Mouse (Mus musculus) forebrain, embryonic 11.5 days (tissue): ENCODE measurements at regions not wholly inside any gene's neighbourhood (a gene's known extent, or its start where the extent isn't known, plus 50 kb on each side); places are given as distances from the start of the nearest gene placed in this dataset.

Experiments used
- ATAC-seq: fragments of 200-750 bp; cut with Nextera tagmentation; replicated peaks from 2 replicates; pipeline ENCODE4 v1.8.0; 2017; ENCODE audit warnings: moderate TSS enrichment; ENCODE audit not compliant: low FRiP score
- DNase-seq: peaks from one replicate; pipeline ENCODE4 v3.0.0-alpha.2; 2017; ENCODE audit warnings: low spot score
- H3K27ac ChIP-seq: fragments of 300-500 bp; sonication (generic); 2 replicates; pipeline ENCODE4 v1.5.1; 2014; ENCODE audit warnings: low read depth, low read length
- H3K27me3 ChIP-seq: fragments of 300-500 bp; sonication (generic); 2 replicates; pipeline ENCODE4 v1.6.1; 2014; ENCODE audit warnings: mild to moderate bottlenecking, low read length, mixed read lengths; ENCODE audit not compliant: control insufficient read depth, insufficient read depth
- H3K36me3 ChIP-seq: fragments of 300-500 bp; sonication (generic); 2 replicates; pipeline ENCODE4 v1.6.1; 2014; ENCODE audit warnings: mild to moderate bottlenecking, low read length, moderate library complexity, mixed read lengths; ENCODE audit not compliant: control insufficient read depth, insufficient read depth
- H3K4me1 ChIP-seq: fragments of 300-500 bp; sonication (generic); replicated peaks from 2 replicates; pipeline ENCODE4 v1.6.1; 2014; ENCODE audit warnings: low read length, mixed read lengths; ENCODE audit not compliant: control insufficient read depth, insufficient read depth
- H3K4me2 ChIP-seq: fragments of 300-500 bp; sonication (generic); 2 replicates; pipeline ENCODE4 v1.6.1; 2014; ENCODE audit warnings: low read depth, mild to moderate bottlenecking, low read length, moderate library complexity, mixed read lengths; ENCODE audit not compliant: severe bottlenecking
- H3K4me3 ChIP-seq: fragments of 300-500 bp; sonication (generic); 2 replicates; pipeline ENCODE4 v1.5.1; 2014; ENCODE audit warnings: low read depth, low read length
- H3K9ac ChIP-seq: fragments of 300-500 bp; sonication (generic); 2 replicates; pipeline ENCODE4 v1.6.1; 2014; ENCODE audit warnings: low read length
- H3K9me3 ChIP-seq: fragments of 300-500 bp; sonication (generic); 2 replicates; pipeline ENCODE4 v1.6.1; 2016; ENCODE audit warnings: low read length, mixed read lengths; ENCODE audit not compliant: control insufficient read depth
- WGBS: fragments of 180-500 bp; shearing (Covaris S2); extraction: QIAGEN DNeasy Blood & Tissue Kit; methylation state at CpG from one replicate; pipeline ENCODE4 v1.1.7; 2014; 5-methylcytosine and 5-hydroxymethylcytosine counted together

- Histone ChIP-seq H3K27ac (no peak overlapping the region), H3K27me3 (no peaks in the 10 kb centered on the region), H3K4me3 (no peak overlapping the region), H3K9me3 (no peaks in the 10 kb centered on the region), H3K4me2 (no peak overlapping the region), H3K4me1 (0 out of 2 replicates have a peak, but pooled peaks cover 2% of the 10 kb centered on the region), H3K9ac (no peak overlapping the region), H3K36me3 (no peaks in the 10 kb centered on the region)
- 87% methylated on average over 5 of the region's 5 CpGs for whole genome bisulfite sequencing
- DNase-seq: no peak
- ATAC-seq: no peak
These were observed 1268.3 kb upstream of the A1bg start for GRCm38 (mm10) chr15:62190977-62191614.

- DNase-seq: no peak
- H3K27ac ChIP-seq: no peak overlapping the region
- H3K4me1 ChIP-seq: 0 out of 2 replicates have a peak, but pooled peaks cover 2% of the 10 kb centered on the region
- H3K27me3 ChIP-seq: no peaks in the 10 kb centered on the region
- ATAC-seq: no peak
- no peak overlapping the region for H3K9ac ChIP-seq
- 80% methylated on average over 5 of the region's 5 CpGs for WGBS
- H3K4me3 ChIP-seq: no peak overlapping the region
- no peaks in the 10 kb centered on the region for H3K36me3 ChIP-seq
- no peaks in the 10 kb centered on the region for H3K9me3 ChIP-seq
- no peak overlapping the region for H3K4me2 ChIP-seq
These were observed 1267.6 kb upstream of the A1bg start for GRCm38 (mm10) chr15:62190224-62190910.

GRCm38 (mm10) chr15:62189565-62190181 is 1266.9 kb upstream of the A1bg start:
- no peak overlapping the region for H3K4me3 ChIP-seq
- no peak overlapping the region for H3K4me2 ChIP-seq
- H3K9me3 ChIP-seq: no peaks in the 10 kb centered on the region
- DNase-seq (no peak), ATAC-seq (no peak)
- no peak overlapping the region for H3K27ac ChIP-seq
- no peak overlapping the region for H3K9ac ChIP-seq
- 0 out of 2 replicates have a peak, but pooled peaks cover 2% of the 10 kb centered on the region for H3K4me1 ChIP-seq
- no peaks in the 10 kb centered on the region for H3K36me3 ChIP-seq
- H3K27me3 ChIP-seq: no peaks in the 10 kb centered on the region
- WGBS: 87% methylated on average over 14 of the region's 14 CpGs

GRCm38 (mm10) chr15:62186548-62186947 is 1263.7 kb upstream of the A1bg start:
- H3K4me1 ChIP-seq: 0 out of 2 replicates have a peak, but pooled peaks cover 2% of the 10 kb centered on the region
- H3K36me3 ChIP-seq: no peaks in the 10 kb centered on the region
- no peak overlapping the region for H3K4me3 ChIP-seq
- DNase-seq (no peak), ATAC-seq (no peak)
- no peak overlapping the region for H3K27ac ChIP-seq
- H3K9ac ChIP-seq: no peak overlapping the region
- H3K9me3 ChIP-seq: no peaks in the 10 kb centered on the region
- 94% methylated on average over 11 of the region's 11 CpGs for WGBS
- H3K4me2 ChIP-seq: no peak overlapping the region
- H3K27me3 ChIP-seq: no peaks in the 10 kb centered on the region

- Histone ChIP-seq H3K9me3 (no peaks in the 10 kb centered on the region), H3K36me3 (no peaks in the 10 kb centered on the region), H3K4me3 (no peak overlapping the region), H3K4me2 (no peak overlapping the region), H3K9ac (no peak overlapping the region), H3K4me1 (no peaks in the 10 kb centered on the region), H3K27me3 (no peaks in the 10 kb centered on the region), H3K27ac (no peak overlapping the region)
- ATAC-seq: no peak
- WGBS: 94% methylated on average over 4 of the region's 4 CpGs
- no peak for DNase-seq
These were observed 1261.0 kb upstream of the A1bg start for GRCm38 (mm10) chr15:62183803-62184202.

GRCm38 (mm10) chr15:62181454-62181910 is 1258.7 kb upstream of the A1bg start:
- Histone ChIP-seq H3K4me3 (no peak overlapping the region), H3K36me3 (no peaks in the 10 kb centered on the region), H3K27me3 (no peaks in the 10 kb centered on the region), H3K9ac (no peak overlapping the region), H3K4me1 (no peaks in the 10 kb centered on the region), H3K4me2 (no peak overlapping the region), H3K9me3 (no peaks in the 10 kb centered on the region), H3K27ac (no peak overlapping the region)
- no peak for DNase-seq
- 84% methylated on average over 2 of the region's 2 CpGs for WGBS
- no peak for ATAC-seq

GRCm38 (mm10) chr15:62180718-62181117 is 1257.9 kb upstream of the A1bg start:
- Histone ChIP-seq H3K4me3 (no peak overlapping the region), H3K27me3 (no peaks in the 10 kb centered on the region), H3K36me3 (no peaks in the 10 kb centered on the region), H3K27ac (no peak overlapping the region), H3K9me3 (no peaks in the 10 kb centered on the region), H3K9ac (no peak overlapping the region), H3K4me1 (no peaks in the 10 kb centered on the region), H3K4me2 (no peak overlapping the region)
- DNase-seq: no peak
- 84% methylated on average over 3 of the region's 3 CpGs for WGBS
- no peak for ATAC-seq

GRCm38 (mm10) chr15:62179801-62180200 is 1257.0 kb upstream of the A1bg start:
- 85% methylated on average over 2 of the region's 2 CpGs for WGBS
- Histone ChIP-seq H3K4me1 (no peaks in the 10 kb centered on the region), H3K9me3 (no peaks in the 10 kb centered on the region), H3K27ac (no peak overlapping the region), H3K4me2 (no peak overlapping the region), H3K9ac (no peak overlapping the region), H3K4me3 (no peak overlapping the region), H3K27me3 (no peaks in the 10 kb centered on the region), H3K36me3 (no peaks in the 10 kb centered on the region)
- ATAC-seq (no peak), DNase-seq (no peak)
